Mouse (Mus musculus): ENCODE measurements around the gene Mrvi1.

- TF ChIP-seq ZC3H11A (IDR thresholded peaks at IDR 0.05; ENCODE audit: borderline replicate concordance, low read depth, low read length) (no peak), MAFK (IDR thresholded peaks at IDR 0.05; ENCODE audit: insufficient read depth, low read depth, low read length) (no peak), HCFC1 (IDR thresholded peaks at IDR 0.05; ENCODE audit: borderline replicate concordance, insufficient read depth, low read length) (no peak), CHD2 (IDR thresholded peaks at IDR 0.05; ENCODE audit: low read depth, low read length) (no peak)
Observed at GRCm38 (mm10) chr7:110854927-110855546, 127.2 kb downstream of the Mrvi1 start.
